Mouse (Mus musculus): ENCODE measurements at regions not wholly inside any gene's neighbourhood (a gene's known extent, or its start where the extent isn't known, plus 50 kb on each side); places are given as distances from the start of the nearest gene placed in this dataset.

DNA sequence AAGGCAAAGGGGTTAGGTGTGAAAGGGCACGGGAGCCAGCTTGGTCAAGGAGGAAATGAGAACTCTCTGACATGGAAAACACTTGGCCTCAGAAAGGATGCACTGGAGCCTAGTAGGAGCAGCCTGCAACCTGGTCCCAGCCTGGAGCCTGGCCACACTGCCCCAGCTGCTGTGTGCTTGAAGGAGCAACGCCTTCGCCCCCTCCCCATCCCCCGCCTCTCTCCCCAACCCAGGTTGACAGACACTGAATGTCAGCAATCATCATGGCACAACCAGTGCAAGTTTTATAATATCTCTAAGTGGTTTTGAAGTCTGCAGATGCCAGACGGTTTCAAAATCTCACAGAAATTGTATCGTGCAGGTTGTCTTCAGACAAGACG, 417.6 kb downstream of the Cmpk2 start:
- WGBS: 77% methylated on average over 7 of the region's 7 CpGs
- no peak for ATAC-seq (ENCODE audit: insufficient read depth, low FRiP score)

DNA sequence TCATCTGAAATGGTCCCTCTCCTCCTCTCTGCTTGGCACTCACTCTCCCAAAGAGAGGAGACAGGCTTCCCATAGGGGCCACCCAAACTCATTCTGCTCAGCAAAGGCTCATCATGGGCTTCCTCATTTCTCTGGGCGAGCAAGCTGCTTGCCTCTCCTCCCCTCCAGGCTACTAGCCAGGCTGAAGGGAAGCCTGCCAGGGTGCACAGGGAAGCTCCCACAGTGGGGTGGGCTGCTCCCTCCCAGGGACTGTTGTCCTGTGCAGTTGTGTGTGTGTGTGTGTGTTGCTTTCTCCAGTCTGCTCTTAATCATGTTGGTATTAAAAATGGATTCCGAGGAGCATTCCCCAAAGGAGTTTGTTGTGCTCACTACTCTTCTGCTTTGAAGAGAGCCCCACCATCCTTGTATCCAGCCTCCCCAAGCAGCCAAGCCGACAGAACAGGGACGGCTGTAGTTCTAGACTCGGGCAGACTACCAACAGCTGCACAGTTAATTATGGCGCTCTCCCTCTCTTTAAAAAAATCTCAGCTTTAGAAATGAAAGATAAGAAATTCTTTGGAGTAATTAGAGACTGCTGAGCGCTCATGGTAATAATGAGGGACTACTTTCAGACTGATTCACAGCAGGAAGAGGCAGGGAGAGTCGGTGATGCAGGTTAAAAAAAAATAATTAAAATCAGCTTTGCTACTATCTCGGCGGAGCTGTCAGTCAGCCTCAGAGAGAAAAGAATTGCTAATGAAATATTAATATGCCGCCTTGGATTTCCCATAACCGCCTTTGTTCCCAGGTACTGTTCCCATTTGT, 417.0 kb downstream of the Cmpk2 start:
- H3K4me3 ChIP-seq (replicated peaks; ENCODE audit: low read length): no peak overlapping the region
- WGBS: 51% methylated on average over 12 of the region's 12 CpGs
- H3K4me2 ChIP-seq (ENCODE audit: low read depth, low read length): no peak overlapping the region
- H3K27me3 ChIP-seq (ENCODE audit: control insufficient read depth, insufficient read depth, low read length): no peaks in the 10 kb centered on the region
- no peaks in the 10 kb centered on the region; the same call in 1 of the 2 replicates for H3K4me1 ChIP-seq (ENCODE audit: control insufficient read depth, insufficient read depth, low read length)
- H3K27ac ChIP-seq (ENCODE audit: low read length): no peak overlapping the region
- no peaks in the 10 kb centered on the region for H3K36me3 ChIP-seq (ENCODE audit: control insufficient read depth, insufficient read depth, low read length)
- no peak for ATAC-seq (ENCODE audit: insufficient read depth, low FRiP score)
- no peak overlapping the region for H3K9ac ChIP-seq (ENCODE audit: low read length)
- H3K9me3 ChIP-seq (replicated peaks; ENCODE audit: control insufficient read depth, low read length): no peaks in the 10 kb centered on the region

More for the DNA sequence above, 417.6 kb downstream of the Cmpk2 start:
- Histone ChIP-seq H3K27me3 (ENCODE audit: control insufficient read depth, insufficient read depth, low read length) (no peaks in the 10 kb centered on the region), H3K9me3 (replicated peaks; ENCODE audit: control insufficient read depth, low read length) (no peaks in the 10 kb centered on the region), H3K27ac (ENCODE audit: low read length) (no peak overlapping the region), H3K9ac (ENCODE audit: low read length) (no peak overlapping the region), H3K4me2 (ENCODE audit: low read depth, low read length) (no peak overlapping the region), H3K4me3 (replicated peaks; ENCODE audit: low read length) (no peak overlapping the region), H3K4me1 (ENCODE audit: control insufficient read depth, insufficient read depth, low read length) (no peaks in the 10 kb centered on the region; the same call in 1 of the 2 replicates), H3K36me3 (ENCODE audit: control insufficient read depth, insufficient read depth, low read length) (no peaks in the 10 kb centered on the region)

DNA sequence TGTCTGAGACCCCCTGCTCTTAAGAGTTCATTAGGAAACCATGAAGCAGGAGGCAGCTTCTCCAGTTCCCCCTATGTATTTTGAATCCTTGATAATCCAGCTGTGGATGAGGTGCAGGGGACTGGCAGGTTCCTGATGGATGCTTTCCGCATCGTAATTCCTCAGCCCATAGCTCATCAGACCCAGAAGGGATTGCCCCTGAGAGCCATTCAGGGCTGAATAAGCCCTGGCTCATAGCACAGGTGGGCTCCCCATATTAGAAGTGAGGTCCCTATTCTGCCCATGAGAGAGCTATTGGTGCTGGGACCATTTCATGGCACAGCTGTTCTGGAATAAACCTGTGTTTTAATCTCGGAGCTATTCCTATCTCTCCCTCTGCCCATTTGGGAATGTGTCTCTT, 416.1 kb downstream of the Cmpk2 start:
- WGBS: 73% methylated on average over 3 of the region's 3 CpGs
- H3K9ac ChIP-seq (ENCODE audit: low read length): no peak overlapping the region
- no peaks in the 10 kb centered on the region for H3K27me3 ChIP-seq (ENCODE audit: control insufficient read depth, insufficient read depth, low read length)
- no peak overlapping the region for H3K4me2 ChIP-seq (ENCODE audit: low read depth, low read length)
- no peak for ATAC-seq (ENCODE audit: insufficient read depth, low FRiP score)
- H3K27ac ChIP-seq (ENCODE audit: low read length): no peak overlapping the region
- no peaks in the 10 kb centered on the region for H3K9me3 ChIP-seq (replicated peaks; ENCODE audit: control insufficient read depth, low read length)
- no peaks in the 10 kb centered on the region; the same call in 1 of the 2 replicates for H3K4me1 ChIP-seq (ENCODE audit: control insufficient read depth, insufficient read depth, low read length)
- no peaks in the 10 kb centered on the region for H3K36me3 ChIP-seq (ENCODE audit: control insufficient read depth, insufficient read depth, low read length)
- no peak overlapping the region for H3K4me3 ChIP-seq (replicated peaks; ENCODE audit: low read length)

DNA sequence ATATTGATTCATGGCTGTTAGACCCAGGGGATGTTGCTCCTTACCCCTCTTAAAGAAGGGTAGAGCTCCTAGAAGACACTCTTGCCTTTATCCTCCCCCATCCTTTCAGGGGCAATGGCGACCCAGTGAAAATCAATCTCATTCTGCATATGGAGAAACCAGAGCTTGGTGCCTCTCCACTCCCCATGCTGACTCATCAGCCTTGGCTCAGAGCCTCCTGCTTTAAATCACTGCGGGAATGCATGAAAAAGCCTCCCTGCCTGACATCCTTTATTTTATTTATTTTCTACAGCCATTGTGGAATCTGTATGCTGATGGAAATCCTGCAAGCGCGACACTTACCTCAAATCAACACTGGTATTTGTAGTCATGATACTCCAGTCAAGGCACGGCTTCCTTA, 415.2 kb downstream of the Cmpk2 start:
- Histone ChIP-seq H3K27me3 (ENCODE audit: control insufficient read depth, insufficient read depth, low read length) (no peaks in the 10 kb centered on the region), H3K27ac (ENCODE audit: low read length) (no peak overlapping the region), H3K9ac (ENCODE audit: low read length) (no peak overlapping the region), H3K36me3 (ENCODE audit: control insufficient read depth, insufficient read depth, low read length) (no peaks in the 10 kb centered on the region), H3K4me2 (ENCODE audit: low read depth, low read length) (0 out of 2 replicates have a peak overlapping the region, but pooled peaks have one; percentile 14), H3K9me3 (replicated peaks; ENCODE audit: control insufficient read depth, low read length) (no peaks in the 10 kb centered on the region), H3K4me3 (replicated peaks; ENCODE audit: low read length) (no peak overlapping the region), H3K4me1 (ENCODE audit: control insufficient read depth, insufficient read depth, low read length) (no peaks in the 10 kb centered on the region; the same call in 1 of the 2 replicates)
- WGBS: 27% methylated on average over 5 of the region's 5 CpGs
- ATAC-seq (ENCODE audit: insufficient read depth, low FRiP score): no peak

DNA sequence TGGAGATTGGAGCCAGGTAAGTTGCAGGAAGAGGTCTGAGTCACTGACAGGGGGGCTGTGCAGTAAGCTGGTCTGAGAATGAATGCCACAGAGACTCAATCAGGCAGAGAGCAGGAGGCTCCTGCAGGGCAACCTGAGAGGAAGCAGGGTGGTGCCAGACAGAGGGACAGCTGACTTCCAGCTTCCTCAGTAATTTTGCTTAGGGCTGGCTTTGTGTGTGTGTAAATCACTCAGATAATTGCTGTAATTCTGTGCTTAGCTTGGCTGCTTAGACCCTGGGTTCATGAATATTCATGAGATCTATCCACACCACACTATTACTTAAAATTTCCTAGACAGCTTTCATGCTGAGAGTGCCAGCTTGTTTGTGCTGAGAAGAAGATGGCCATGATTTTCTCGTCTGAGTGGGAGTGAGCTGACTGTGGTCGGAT, 408.7 kb downstream of the Cmpk2 start:
- no peak overlapping the region for H3K9ac ChIP-seq (ENCODE audit: low read length)
- no peaks in the 10 kb centered on the region for H3K9me3 ChIP-seq (replicated peaks; ENCODE audit: control insufficient read depth, low read length)
- H3K27me3 ChIP-seq (ENCODE audit: control insufficient read depth, insufficient read depth, low read length): no peaks in the 10 kb centered on the region
- no peaks in the 10 kb centered on the region for H3K36me3 ChIP-seq (ENCODE audit: control insufficient read depth, insufficient read depth, low read length)
- H3K4me1 ChIP-seq (ENCODE audit: control insufficient read depth, insufficient read depth, low read length): no peaks in the 10 kb centered on the region
- no peak overlapping the region for H3K27ac ChIP-seq (ENCODE audit: low read length)
- no peak overlapping the region for H3K4me3 ChIP-seq (replicated peaks; ENCODE audit: low read length)
- ATAC-seq (ENCODE audit: insufficient read depth, low FRiP score): no peak
- H3K4me2 ChIP-seq (ENCODE audit: low read depth, low read length): no peak overlapping the region
- WGBS: 88% methylated on average over 2 of the region's 2 CpGs

DNA sequence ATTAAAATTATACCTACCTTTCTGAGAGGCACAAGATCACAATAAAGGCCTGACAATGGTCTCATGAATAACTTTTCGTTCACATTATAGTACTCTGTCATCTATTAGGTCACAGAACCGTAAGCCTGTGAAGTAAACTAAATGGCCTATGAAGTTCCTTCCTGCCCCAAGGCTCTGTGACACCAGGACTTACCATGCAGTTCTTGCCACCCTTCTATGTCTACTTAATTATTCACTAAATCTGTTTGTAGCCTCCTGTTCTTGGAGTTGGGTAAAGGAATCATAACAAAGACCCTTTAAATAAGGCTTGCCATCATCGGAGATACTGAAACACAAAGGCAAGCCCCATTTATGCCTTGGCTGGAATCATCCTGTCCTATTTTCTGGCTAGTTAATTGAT, 408.3 kb downstream of the Cmpk2 start:
- ATAC-seq (ENCODE audit: insufficient read depth, low FRiP score): no peak
- no peak overlapping the region for H3K27ac ChIP-seq (ENCODE audit: low read length)

DNA sequence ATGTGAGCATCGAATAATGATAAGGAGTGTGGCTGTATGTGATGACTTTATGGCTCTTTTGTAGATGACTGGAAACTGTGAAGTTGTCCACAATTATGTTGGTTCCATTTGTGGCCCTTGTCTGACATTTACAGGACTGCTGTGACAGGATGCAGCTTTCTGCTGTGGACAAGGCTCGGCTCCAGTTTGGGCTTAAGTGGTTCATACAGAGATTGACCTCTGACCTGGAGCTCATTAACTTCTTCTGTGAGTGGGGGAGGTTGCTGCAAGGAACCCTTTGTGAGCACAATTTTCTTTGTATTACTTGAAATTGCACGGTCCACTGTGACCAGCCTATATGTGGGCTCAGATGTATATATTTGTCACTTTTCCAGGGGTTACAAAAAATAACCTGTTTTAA, 403.5 kb downstream of the Cmpk2 start:
- Histone ChIP-seq H3K9ac (ENCODE audit: low read length) (no peak overlapping the region), H3K27me3 (ENCODE audit: control insufficient read depth, insufficient read depth, low read length) (no peaks in the 10 kb centered on the region; the same call in 1 of the 2 replicates), H3K4me1 (ENCODE audit: control insufficient read depth, insufficient read depth, low read length) (0 out of 2 replicates have a peak, but pooled peaks cover 3% of the 10 kb centered on the region), H3K4me3 (replicated peaks; ENCODE audit: low read length) (no peak overlapping the region), H3K9me3 (replicated peaks; ENCODE audit: control insufficient read depth, low read length) (no peaks in the 10 kb centered on the region), H3K27ac (ENCODE audit: low read length) (no peak overlapping the region), H3K4me2 (ENCODE audit: low read depth, low read length) (no peak overlapping the region), H3K36me3 (ENCODE audit: control insufficient read depth, insufficient read depth, low read length) (no peaks in the 10 kb centered on the region)
- WGBS: 20% methylated on average over 3 of the region's 3 CpGs
- ATAC-seq (ENCODE audit: insufficient read depth, low FRiP score): no peak

More for the DNA sequence above, 408.3 kb downstream of the Cmpk2 start:
- H3K4me3 ChIP-seq (replicated peaks; ENCODE audit: low read length): no peak overlapping the region
- H3K36me3 ChIP-seq (ENCODE audit: control insufficient read depth, insufficient read depth, low read length): no peaks in the 10 kb centered on the region
- H3K4me1 ChIP-seq (ENCODE audit: control insufficient read depth, insufficient read depth, low read length): 0 out of 2 replicates have a peak, but pooled peaks cover 3% of the 10 kb centered on the region
- H3K9me3 ChIP-seq (replicated peaks; ENCODE audit: control insufficient read depth, low read length): no peaks in the 10 kb centered on the region
- WGBS: 87% methylated on average over 3 of the region's 3 CpGs
- no peak overlapping the region for H3K4me2 ChIP-seq (ENCODE audit: low read depth, low read length)
- no peaks in the 10 kb centered on the region for H3K27me3 ChIP-seq (ENCODE audit: control insufficient read depth, insufficient read depth, low read length)
- H3K9ac ChIP-seq (ENCODE audit: low read length): no peak overlapping the region

DNA sequence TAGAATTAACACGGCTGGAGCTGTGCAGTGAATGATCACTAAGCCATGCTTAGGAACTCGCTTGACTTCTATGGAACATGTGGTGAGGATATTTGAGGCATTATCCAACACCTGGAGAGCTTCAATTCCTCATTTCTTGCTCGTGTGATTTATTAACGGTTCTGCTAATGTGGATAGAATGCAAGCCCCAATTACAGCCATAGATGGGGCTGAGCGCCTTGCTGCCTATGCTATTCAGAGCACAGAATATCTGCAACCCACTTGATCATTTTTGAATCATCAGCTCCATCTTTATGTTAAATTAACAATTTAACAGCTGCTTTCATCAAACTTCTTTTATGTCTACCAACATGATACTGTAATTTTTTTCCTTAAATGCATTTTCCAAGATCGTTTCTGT, 398.7 kb downstream of the Cmpk2 start:
- Histone ChIP-seq H3K9me3 (replicated peaks; ENCODE audit: control insufficient read depth, low read length) (no peaks in the 10 kb centered on the region), H3K27ac (ENCODE audit: low read length) (no peak overlapping the region), H3K4me2 (ENCODE audit: low read depth, low read length) (no peak overlapping the region), H3K9ac (ENCODE audit: low read length) (no peak overlapping the region), H3K4me3 (replicated peaks; ENCODE audit: low read length) (no peak overlapping the region), H3K36me3 (ENCODE audit: control insufficient read depth, insufficient read depth, low read length) (no peaks in the 10 kb centered on the region), H3K27me3 (ENCODE audit: control insufficient read depth, insufficient read depth, low read length) (no peaks in the 10 kb centered on the region; the same call in 1 of the 2 replicates), H3K4me1 (ENCODE audit: control insufficient read depth, insufficient read depth, low read length) (0 out of 2 replicates have a peak, but pooled peaks cover 3% of the 10 kb centered on the region)
- 64% methylated on average over 6 of the region's 6 CpGs for WGBS
- no peak for ATAC-seq (ENCODE audit: insufficient read depth, low FRiP score)

DNA sequence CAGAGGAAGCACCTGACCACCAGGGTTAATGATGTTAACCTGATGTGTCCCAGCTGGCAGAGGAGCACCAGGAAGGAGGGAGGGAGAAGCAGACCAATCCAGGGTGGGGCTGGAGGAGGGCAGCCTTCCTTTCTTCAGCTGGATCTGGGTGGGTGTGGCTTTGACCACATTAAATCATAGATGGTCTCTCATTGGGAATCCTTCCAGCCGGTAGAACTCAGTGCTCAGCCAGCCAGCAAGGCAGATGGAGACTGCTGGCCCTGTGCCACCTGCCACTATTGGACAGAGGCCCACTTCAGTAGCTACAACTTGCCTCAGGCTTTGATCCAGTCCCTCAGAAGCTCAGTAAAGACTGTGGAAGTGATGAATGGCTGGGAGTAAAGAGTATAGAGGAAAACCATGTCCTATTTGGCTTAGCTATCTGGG, 386.1 kb downstream of the Cmpk2 start:
- Histone ChIP-seq H3K36me3 (ENCODE audit: control insufficient read depth, insufficient read depth, low read length) (no peaks in the 10 kb centered on the region), H3K27ac (ENCODE audit: low read length) (no peak overlapping the region), H3K9ac (ENCODE audit: low read length) (no peak overlapping the region), H3K4me3 (replicated peaks; ENCODE audit: low read length) (no peak overlapping the region), H3K27me3 (ENCODE audit: control insufficient read depth, insufficient read depth, low read length) (no peaks in the 10 kb centered on the region; the same call in 1 of the 2 replicates), H3K4me2 (ENCODE audit: low read depth, low read length) (no peak overlapping the region), H3K9me3 (replicated peaks; ENCODE audit: control insufficient read depth, low read length) (peaks cover 12% of the 10 kb centered on the region; the same call in 1 of the 2 replicates), H3K4me1 (ENCODE audit: control insufficient read depth, insufficient read depth, low read length) (peaks cover 4% of the 10 kb centered on the region; the same call in 1 of the 2 replicates)
- WGBS: 14% methylated on average over 1 of the region's 1 CpGs
- ATAC-seq (ENCODE audit: insufficient read depth, low FRiP score): peak; percentile 68; the same call in 1 of the 2 replicates
